Mouse (Mus musculus): ENCODE data around the gene Ripor3.

DNA sequence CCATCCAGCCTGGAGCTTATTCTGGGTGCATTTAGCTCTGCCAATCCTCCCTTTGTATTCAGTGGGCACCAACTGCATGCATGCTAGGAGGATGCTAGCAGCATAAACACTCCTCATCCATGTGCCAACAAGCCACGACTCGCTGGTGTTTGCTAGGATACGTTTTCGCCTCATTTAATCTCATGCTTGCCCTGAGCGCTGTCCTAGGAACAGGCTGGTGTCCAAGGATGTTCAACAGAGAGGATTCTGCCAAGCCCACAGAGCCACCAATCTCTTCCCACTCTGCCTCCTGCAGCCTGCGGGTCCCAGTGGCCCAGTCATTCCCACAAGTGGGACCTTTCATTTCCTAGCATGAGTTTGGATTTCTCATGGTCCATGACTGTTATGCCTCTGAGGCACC lies 31.6 kb upstream of the Ripor3 start:
- TF ChIP-seq CTCF (IDR thresholded peaks at IDR 0.05; ENCODE audit: low read depth) (no peak), EP300 (IDR thresholded peaks at IDR 0.05; ENCODE audit: low read depth) (no peak)
